Mouse (Mus musculus): ENCODE measurements around the gene Sgcd.

DNA sequence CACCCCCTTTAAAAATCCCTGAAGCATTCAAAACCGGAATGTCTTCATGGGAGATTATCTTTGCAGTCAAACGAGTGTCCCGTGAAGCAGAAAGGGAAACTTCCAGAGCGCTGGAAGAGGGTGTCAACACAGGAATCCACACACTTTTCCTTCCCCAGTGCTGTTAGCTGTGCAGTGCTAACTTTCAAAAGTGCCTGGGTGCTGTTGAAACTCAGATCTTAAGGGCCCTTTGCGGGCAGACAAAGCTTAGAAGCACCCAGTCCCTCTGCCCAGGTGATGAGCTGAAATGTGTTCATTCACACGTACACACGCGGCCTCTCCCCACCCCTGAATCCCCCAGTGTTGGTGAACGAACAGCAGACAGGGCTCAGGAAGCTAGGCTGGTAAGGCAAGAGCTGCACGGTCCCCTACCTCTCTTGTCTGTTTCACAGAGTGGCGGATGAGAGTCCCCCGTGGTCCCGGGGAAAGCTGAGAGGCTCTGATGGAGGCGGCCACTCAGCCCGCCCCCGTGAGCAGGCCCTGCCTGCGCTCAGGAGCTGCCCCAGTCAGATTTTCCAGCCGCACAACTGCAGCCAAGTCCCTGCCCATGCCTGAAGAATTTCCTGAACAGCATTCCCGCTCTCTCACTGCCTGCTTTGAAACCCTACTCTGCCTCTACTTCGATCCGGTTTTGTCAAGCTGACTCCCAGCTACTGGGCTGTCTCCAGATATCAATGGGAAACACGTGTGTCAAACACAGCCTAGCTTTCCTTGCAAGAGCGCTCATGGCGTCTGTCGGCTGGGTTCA is 609.7 kb downstream of the Sgcd start:
- TF ChIP-seq CTCF (IDR thresholded peaks at IDR 0.05; ENCODE audit: extremely low read depth, insufficient read length, insufficient replicate concordance, low read depth, low read length) (no peak), POLR2A (IDR thresholded peaks at IDR 0.05; ENCODE audit: low read depth, low read length) (no peak)

All from small intestine, adult 2 months (tissue).